Mouse (Mus musculus) bone marrow macrophage, adult 2 months (primary cell): ENCODE results near the gene E2f8. TPM values are rescaled to one million over a fixed set of nuclear protein-coding genes. Genes with fewer than 3 reads are reported as not detected.

Experiments
- H3K27ac ChIP-seq: 2 replicates; pipeline ENCODE4 v1.5.1; 2012; ENCODE audit warnings: low read depth, low read length; ENCODE audit not compliant: insufficient read depth
- H3K4me1 ChIP-seq: 2 replicates; pipeline ENCODE4 v1.6.1; 2012; ENCODE audit warnings: low read length; ENCODE audit not compliant: control insufficient read depth, insufficient read depth
- H3K4me3 ChIP-seq: 2 replicates; pipeline ENCODE4 v1.5.1; 2012; ENCODE audit warnings: mild to moderate bottlenecking, low read length, moderate library complexity; ENCODE audit not compliant: insufficient read depth
- CTCF ChIP-seq: IDR thresholded peaks from 2 replicates; pipeline ENCODE4 v1.5.1; 2012; ENCODE audit warnings: low read depth, mild to moderate bottlenecking, low read length, moderate library complexity
- POLR2A ChIP-seq: IDR thresholded peaks from 2 replicates; pipeline ENCODE4 v1.6.1; 2012; ENCODE audit warnings: mild to moderate bottlenecking, low read depth, low read length, borderline replicate concordance
- polyA plus RNA-seq: library from polyadenylated mRNA; stranded (reverse); fragments of >200 nt; gene quantifications from 2 replicates; pipeline ENCODE4 v1.2.4, GENCODE M21; 2012; ENCODE audit not compliant: missing spikeins, insufficient read depth, insufficient read length

Gene E2f8
- polyA plus RNA-seq, 1 experiment = 21.1 TPM

DNA sequence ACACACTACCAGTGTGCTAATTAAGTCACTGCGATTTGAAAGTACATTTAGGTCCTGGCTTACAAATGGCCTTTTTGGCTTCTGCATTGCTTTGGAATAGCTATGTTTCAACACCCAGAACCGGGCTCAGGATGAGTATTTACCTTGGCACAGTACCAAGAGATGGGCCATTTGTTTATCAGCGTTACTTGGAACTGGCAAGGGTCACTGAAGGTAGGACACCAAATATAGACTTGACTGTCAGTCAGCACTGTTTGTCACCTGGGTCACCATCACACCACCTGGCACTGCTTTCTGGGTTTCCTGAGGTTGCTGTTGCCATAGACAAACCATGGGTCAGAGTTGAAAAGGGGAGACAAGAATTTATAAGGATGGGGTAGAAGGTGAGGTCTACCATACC is 39.0 kb downstream of the E2f8 start:
- H3K4me1 ChIP-seq = no peaks in the 10 kb centered on the region
- TF ChIP-seq CTCF = no peak
- TF ChIP-seq POLR2A = no peak
- no peak overlapping the region for H3K27ac ChIP-seq
- H3K4me3 ChIP-seq = no peak overlapping the region

DNA sequence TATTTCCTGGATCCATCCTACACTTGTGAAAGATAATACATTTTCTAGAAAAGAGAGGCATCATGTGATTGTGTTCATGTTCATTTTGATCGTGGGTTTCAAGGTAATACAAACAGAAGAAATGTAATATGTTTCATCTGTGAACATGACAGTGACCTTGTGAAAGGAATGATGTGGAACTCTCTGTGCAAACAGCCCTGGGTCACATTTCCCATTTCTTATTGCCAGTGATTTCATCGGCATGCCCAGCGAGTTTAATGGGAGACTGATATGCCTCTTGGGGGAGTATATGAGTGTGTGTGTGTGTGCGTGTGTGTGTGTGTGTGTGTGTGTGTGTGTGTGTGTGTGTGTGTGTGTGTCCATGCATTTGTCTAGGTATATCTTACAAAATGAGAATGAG is 39.9 kb downstream of the E2f8 start:
- no peak overlapping the region for H3K4me3 ChIP-seq
- H3K4me1 ChIP-seq = peaks cover 6% of the 10 kb centered on the region
- no peak overlapping the region for H3K27ac ChIP-seq
- TF ChIP-seq CTCF = no peak
- no peak for TF ChIP-seq POLR2A

DNA sequence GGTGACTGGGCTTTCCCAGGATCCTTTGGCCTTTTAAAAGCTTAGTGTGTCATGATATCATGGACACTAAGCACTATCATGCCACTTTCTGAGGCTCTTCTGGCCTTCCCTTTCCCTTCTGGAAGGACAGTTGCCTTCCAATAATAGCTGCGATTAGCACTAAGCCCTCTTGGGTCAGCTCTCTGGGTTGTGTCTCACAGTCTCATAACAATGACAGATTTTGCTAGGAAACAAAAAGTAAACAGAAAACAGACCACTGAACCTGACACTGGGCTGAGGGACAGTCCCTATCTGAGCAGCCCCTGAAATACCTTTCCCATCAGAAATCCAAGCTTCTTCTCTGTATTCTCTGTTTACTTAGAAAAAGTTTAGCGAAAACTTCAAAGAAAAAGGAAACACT is 40.9 kb downstream of the E2f8 start:
- no peak overlapping the region for H3K4me3 ChIP-seq
- no peak overlapping the region for H3K27ac ChIP-seq
- TF ChIP-seq POLR2A = no peak
- no peak for TF ChIP-seq CTCF
- peaks cover 6% of the 10 kb centered on the region for H3K4me1 ChIP-seq

DNA sequence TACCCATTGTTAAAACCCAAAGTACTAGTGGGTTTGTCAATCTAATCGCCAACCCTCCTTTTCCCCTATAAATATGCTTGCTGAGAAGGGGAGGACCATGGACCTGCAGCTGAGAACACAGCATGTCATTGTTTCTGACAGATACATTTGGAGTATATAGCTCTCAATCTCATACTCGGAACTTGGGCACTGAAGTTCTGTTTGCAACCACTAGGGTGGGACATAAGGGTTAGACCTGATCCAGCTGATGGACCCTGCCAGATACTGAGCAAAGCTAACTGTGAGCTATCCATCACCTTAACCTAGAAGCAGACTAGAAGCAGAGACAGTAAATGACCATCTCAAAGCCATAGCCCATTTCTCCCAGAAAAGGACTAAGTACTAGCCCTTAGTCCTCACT is 43.0 kb downstream of the E2f8 start:
- Histone ChIP-seq H3K4me3 (no peak overlapping the region), H3K4me1 (peaks cover 6% of the 10 kb centered on the region), H3K27ac (no peak overlapping the region)
- TF ChIP-seq POLR2A (no peak), CTCF (no peak)

DNA sequence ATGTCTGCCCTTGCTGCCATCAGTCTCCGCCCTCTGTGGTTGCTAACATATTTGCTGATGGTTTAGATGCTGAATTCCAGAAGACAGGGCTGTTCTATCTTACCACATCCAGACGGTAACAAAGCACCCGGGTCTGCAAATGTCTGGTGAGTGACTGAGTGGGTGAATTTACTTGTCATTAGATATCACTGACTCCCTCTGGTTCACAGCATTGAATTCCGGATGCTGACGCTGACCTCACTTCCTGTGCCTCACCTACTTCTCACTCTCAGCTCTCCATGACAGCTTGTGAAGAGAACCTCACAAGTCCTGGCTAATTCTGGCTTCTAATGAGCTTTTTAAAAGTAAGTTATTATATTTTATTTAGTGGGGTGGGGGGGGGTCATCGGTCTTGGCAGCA is 44.4 kb downstream of the E2f8 start:
- no peak overlapping the region for H3K27ac ChIP-seq
- TF ChIP-seq POLR2A (no peak), CTCF (no peak)
- peaks cover 6% of the 10 kb centered on the region for H3K4me1 ChIP-seq
- H3K4me3 ChIP-seq = no peak overlapping the region

DNA sequence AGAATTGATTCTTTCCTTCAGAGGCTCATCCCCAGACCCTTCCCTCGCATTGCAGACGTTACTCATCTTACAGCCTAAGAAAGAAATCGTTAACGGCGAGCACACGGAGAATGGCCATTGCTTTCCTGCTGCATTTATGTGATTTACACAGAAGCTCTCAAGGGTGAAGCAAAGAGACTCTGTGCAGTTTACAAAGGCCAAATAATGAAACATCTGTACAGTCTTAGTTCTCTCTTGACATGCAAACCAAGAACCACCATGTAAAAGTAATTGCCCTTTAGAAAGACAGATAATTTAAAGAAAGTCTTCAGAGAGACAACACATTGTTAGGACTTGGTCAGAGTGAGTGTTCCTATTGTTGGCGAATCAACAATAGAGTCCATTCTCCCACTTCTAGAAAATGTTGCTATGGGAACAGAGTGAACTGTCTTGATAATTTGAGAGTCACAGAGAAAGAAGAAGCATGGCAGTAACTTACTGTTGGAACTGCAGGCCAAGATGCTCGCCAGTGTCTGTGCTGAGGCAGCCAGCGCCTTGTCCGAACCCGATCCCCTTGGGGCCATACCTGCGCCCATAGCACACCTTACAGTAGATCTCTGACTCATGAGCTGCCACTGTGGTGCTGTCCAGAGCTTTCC is 46.3 kb downstream of the E2f8 start:
- no peak overlapping the region for H3K27ac ChIP-seq
- peaks cover 6% of the 10 kb centered on the region for H3K4me1 ChIP-seq
- TF ChIP-seq POLR2A (no peak), CTCF (no peak)
- no peak overlapping the region for H3K4me3 ChIP-seq

GRCm38 (mm10) chr7:48834371-48834970 is 46.9 kb downstream of the E2f8 start:
- Histone ChIP-seq H3K4me3 (no peak overlapping the region), H3K4me1 (peaks cover 6% of the 10 kb centered on the region), H3K27ac (no peak overlapping the region)
- TF ChIP-seq CTCF = no peak
- TF ChIP-seq POLR2A = no peak

DNA sequence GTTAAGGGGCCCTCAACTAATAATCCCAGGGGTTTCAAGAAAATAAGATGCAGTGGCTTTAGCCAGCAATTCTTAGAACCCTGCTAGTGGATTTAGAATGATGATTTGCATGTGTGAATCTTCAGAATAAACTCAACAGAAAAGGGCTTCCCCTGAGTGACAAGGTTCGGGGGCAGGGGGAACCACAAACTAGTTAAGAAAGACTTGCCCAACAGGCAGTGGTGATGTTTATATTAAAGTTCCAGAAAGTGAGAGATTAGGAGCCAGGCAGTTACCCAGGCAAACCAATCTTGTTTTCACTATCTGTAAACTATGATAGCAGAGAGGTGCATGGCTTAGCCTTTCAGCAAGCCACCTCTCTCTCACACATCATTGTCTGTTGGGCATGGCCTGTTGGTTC is 48.7 kb downstream of the E2f8 start:
- TF ChIP-seq POLR2A (no peak), CTCF (no peak)
- H3K4me1 ChIP-seq = peaks cover 6% of the 10 kb centered on the region
- no peak overlapping the region for H3K27ac ChIP-seq
- H3K4me3 ChIP-seq = no peak overlapping the region

- Histone ChIP-seq H3K4me3 (no peak overlapping the region), H3K4me1 (no peaks in the 10 kb centered on the region), H3K27ac (no peak overlapping the region)
- TF ChIP-seq CTCF (no peak), POLR2A (no peak)
Observed at GRCm38 (mm10) chr7:48830395-48830794, 51.0 kb downstream of the E2f8 start.

GRCm38 (mm10) chr7:48829177-48829910 is 52.1 kb downstream of the E2f8 start:
- H3K4me3 ChIP-seq = no peak overlapping the region
- H3K4me1 ChIP-seq = no peaks in the 10 kb centered on the region
- H3K27ac ChIP-seq = no peak overlapping the region
- TF ChIP-seq CTCF (no peak), POLR2A (no peak)
